Mouse (Mus musculus) forebrain, embryonic 10.5 days (tissue): ENCODE data around the gene Ccdc8. TPM values are rescaled to one million over a fixed set of nuclear protein-coding genes. Genes with fewer than 3 reads are reported as not detected.
A peak's percentile ranks its signal among the peaks of the same experiment; 100 is the strongest.
"Not testable (repeated sequence)": the region's sequence is repeated elsewhere in the genome, so short reads cannot be mapped to it uniquely, and the experiment has no call there.

Source experiments
- DNase-seq: peaks from one replicate; pipeline ENCODE4 v3.0.0-alpha.2; 2017; ENCODE audit warnings: low spot score; ENCODE audit errors: extremely low spot score
- H3K27ac ChIP-seq: fragments of 300-500 bp; sonication (generic); 2 replicates; pipeline ENCODE4 v1.5.1; 2016; ENCODE audit warnings: mild to moderate bottlenecking
- H3K27me3 ChIP-seq: fragments of 300-500 bp; sonication (generic); 2 replicates; pipeline ENCODE4 v1.6.1; 2016; ENCODE audit warnings: mild to moderate bottlenecking; ENCODE audit not compliant: poor library complexity, severe bottlenecking
- H3K36me3 ChIP-seq: fragments of 300-500 bp; sonication (generic); replicated peaks from 2 replicates; pipeline ENCODE4 v1.6.1; 2016; ENCODE audit warnings: mild to moderate bottlenecking, moderate library complexity
- H3K4me1 ChIP-seq: fragments of 300-500 bp; sonication (generic); 2 replicates; pipeline ENCODE4 v1.6.1; 2016
- H3K4me3 ChIP-seq: fragments of 300-500 bp; sonication (generic); 2 replicates; pipeline ENCODE4 v1.5.1; 2016; ENCODE audit warnings: mild to moderate bottlenecking, moderate library complexity
- H3K9me3 ChIP-seq: fragments of 300-500 bp; sonication (generic); 2 replicates; pipeline ENCODE4 v1.6.1; 2016; ENCODE audit warnings: mild to moderate bottlenecking, moderate library complexity
- WGBS: fragments of 180-500 bp; shearing (Covaris S2); methylation state at CpG from one replicate; pipeline ENCODE4 v1.1.7; 2016; 5-methylcytosine and 5-hydroxymethylcytosine counted together
- polyA plus RNA-seq: library from polyadenylated mRNA; unstranded; fragments of >200 nt; fragmentation: Nextera tagmentation; extraction: Ambion mirVana; gene quantifications from 2 replicates; pipeline ENCODE4 v1.2.1, GENCODE M21; 2016

Gene Ccdc8
- polyA plus RNA-seq, 1 experiment from 2014 or later = 8.9 TPM

DNA sequence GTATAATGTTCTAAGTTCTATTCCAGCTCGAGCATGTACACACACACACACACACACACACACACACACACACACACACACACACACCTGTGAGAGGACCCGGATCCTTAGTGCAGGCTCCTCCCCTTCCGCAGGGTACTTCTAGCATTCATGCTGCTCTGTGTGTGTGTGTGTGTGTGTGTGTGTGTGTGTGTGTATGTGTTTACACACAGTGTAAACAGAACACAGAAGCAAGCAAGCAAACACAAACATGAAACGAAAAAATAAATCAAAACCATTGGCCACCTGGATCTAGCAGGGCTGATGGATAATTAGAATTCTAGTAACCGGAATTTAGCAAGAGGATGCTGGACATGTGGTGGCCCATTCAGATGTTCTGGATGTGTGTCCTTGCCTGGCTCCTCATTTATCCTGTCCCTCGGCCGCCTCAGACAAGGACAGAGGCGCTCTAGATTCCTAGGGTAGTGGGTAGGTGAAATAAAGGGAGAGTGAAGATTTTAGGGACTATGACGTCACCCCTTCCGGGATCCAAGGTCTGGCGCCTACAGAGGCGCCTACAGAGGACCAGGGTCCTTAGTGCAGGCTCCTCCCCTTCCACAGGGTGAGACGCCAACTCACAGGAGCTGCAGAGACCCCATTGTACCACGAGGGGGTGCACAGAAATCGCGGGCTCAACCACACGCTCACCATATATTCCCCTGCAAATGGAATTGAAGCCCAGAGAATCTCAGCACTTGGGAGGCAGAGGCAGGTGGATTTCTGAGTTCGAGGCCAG is 41.5 kb upstream of the Ccdc8 start:
- peaks cover 41% of the 10 kb centered on the region for H3K4me1 ChIP-seq
- H3K36me3 ChIP-seq = no peaks in the 10 kb centered on the region
- H3K27me3 ChIP-seq = peaks cover 49% of the 10 kb centered on the region
- WGBS = 32% methylated on average over 18 of the region's 18 CpGs
- no peak overlapping the region for H3K4me3 ChIP-seq
- DNase-seq = peak; percentile 80
- H3K27ac ChIP-seq = no peak overlapping the region
- H3K9me3 ChIP-seq = no peaks in the 10 kb centered on the region

DNA sequence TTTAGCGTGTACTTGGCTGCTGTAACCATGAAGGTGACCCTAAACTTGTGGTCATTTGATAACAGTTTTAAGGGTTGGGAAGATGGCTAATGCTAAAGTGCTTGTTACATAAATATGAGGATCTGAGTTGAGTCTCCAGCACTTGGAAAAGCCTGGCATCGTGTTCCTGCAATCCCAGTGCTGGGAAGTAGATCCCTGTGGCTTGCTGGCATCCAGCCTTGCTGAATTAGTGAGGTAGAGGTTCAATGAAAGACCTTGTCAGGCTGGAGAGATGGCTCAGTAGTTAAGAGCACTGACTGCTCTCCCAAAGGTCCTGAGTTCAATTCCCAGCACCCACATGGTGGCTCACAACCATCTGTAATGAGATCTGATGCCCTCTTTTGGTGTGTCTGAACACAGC is 38.7 kb upstream of the Ccdc8 start:
- not testable (repeated sequence) for H3K4me3 ChIP-seq, H3K27ac ChIP-seq, H3K36me3 ChIP-seq, H3K9me3 ChIP-seq, DNase-seq
- Histone ChIP-seq H3K27me3 (peaks cover 22% of the 10 kb centered on the region), H3K4me1 (peaks cover 31% of the 10 kb centered on the region)
- WGBS = 68% methylated on average over 2 of the region's 2 CpGs

- H3K27ac ChIP-seq = no peak overlapping the region
- H3K4me3 ChIP-seq = no peak overlapping the region
- no peak for DNase-seq
- 88% methylated on average over 4 of the region's 4 CpGs for WGBS
- peaks cover 9% of the 10 kb centered on the region for H3K27me3 ChIP-seq
- H3K36me3 ChIP-seq = no peaks in the 10 kb centered on the region
- peaks cover 36% of the 10 kb centered on the region for H3K4me1 ChIP-seq
- H3K9me3 ChIP-seq = no peaks in the 10 kb centered on the region
Measured at GRCm38 (mm10) chr7:16955712-16956111, 36.8 kb upstream of the Ccdc8 start.

DNA sequence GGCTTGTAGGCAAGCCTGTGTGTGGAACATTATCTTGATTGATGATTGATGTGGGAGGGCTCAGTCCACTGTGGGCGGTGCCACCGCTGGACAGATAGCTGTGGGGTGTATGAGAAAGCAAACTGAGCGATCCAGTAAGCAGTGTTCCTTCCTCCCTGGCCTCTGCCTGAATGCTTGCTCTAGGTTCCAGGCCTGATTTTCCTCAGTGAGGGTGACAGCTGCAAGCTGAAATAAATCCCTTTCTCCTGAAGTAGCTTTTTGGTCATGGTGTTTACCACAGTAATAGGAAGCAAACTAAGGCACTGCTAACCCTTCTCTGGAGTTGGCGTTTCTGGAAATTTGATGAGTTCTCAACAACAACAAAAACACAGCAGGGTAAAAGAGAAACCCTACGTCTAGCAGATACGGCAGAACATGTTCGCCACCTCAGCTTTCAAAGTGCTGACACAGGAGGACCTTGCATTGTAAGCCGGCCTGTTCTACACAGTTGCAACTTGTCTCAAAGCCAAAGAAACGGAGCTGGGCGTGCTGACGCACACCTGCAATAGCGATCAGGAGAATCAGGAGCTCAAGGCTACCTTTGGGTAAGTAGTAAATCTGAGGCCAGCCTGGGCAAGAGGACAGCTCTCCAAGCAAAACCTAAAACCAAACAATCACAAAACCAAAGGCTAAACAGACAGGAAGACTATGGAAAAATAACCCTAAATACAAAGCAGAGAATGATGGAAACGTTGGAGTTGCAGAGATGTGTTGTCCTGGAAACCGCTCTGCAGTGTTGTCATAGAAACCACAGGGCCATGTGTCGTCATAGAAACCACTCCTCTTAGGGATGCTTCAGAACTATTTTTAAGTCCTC is 35.9 kb upstream of the Ccdc8 start:
- DNase-seq = no peak
- H3K9me3 ChIP-seq = no peaks in the 10 kb centered on the region
- WGBS = 76% methylated on average over 15 of the region's 15 CpGs
- H3K27me3 ChIP-seq = peaks cover 10% of the 10 kb centered on the region
- no peak overlapping the region for H3K4me3 ChIP-seq
- no peaks in the 10 kb centered on the region; the same call in 1 of the 2 replicates for H3K36me3 ChIP-seq
- no peak overlapping the region for H3K27ac ChIP-seq
- peaks cover 34% of the 10 kb centered on the region for H3K4me1 ChIP-seq

DNA sequence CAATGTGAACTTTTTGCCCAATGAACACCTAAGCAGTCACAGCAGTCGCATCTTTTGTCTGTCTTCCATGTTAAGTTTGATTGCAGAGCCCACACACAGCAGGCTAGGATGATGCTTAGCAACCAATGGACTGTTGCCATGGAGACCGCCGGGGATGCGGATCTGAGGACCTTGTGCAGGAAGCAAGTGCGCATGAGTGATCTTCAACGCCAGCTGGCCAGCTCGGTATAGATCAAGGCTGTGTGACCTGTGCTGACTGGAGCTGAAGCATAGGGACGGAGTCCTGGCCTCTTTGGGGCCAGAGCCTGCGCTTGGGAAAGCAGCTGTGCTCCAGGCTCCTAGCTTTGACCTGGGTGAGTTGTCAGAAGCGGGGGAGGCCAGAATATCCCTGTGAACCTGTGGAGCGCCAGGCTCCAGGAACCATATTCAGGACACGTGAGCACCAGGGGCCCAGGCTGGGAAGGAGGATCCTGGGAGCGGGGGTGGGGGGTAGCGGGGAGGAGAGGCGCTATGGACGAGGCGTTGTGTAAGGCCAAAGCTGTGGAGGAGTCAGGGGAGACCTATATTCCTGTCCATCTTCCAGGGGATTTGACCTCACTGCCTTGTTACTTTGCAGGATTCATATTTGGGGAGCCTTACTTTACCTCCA is 32.8 kb upstream of the Ccdc8 start, which contains the start of gene Pnmal1:
TSS of gene Pnmal1 (plus strand) at position 141 of the 649 bp plus-strand sequence.
- WGBS = 19% methylated on average over 17 of the region's 17 CpGs
- Histone ChIP-seq H3K27me3 (peaks cover 10% of the 10 kb centered on the region), H3K27ac (peak within 1 kb of the TSS; percentile 88), H3K4me3 (peak within 1 kb of the TSS; percentile 50), H3K36me3 (peaks cover 3% of the 10 kb centered on the region; the same call in 1 of the 2 replicates), H3K4me1 (peaks cover 34% of the 10 kb centered on the region), H3K9me3 (no peaks in the 10 kb centered on the region)
- peak; percentile 96 for DNase-seq

GRCm38 (mm10) chr7:16961678-16962077 is 30.8 kb upstream of the Ccdc8 start:
- peaks cover 3% of the 10 kb centered on the region; the same call in 1 of the 2 replicates for H3K36me3 ChIP-seq
- H3K9me3 ChIP-seq = no peaks in the 10 kb centered on the region
- WGBS = 88% methylated on average over 5 of the region's 5 CpGs
- peak overlapping the region; percentile 88; the same call in 1 of the 2 replicates for H3K27ac ChIP-seq
- no peak overlapping the region for H3K4me3 ChIP-seq
- peaks cover 10% of the 10 kb centered on the region for H3K27me3 ChIP-seq
- peaks cover 30% of the 10 kb centered on the region for H3K4me1 ChIP-seq
- no peak for DNase-seq

DNA sequence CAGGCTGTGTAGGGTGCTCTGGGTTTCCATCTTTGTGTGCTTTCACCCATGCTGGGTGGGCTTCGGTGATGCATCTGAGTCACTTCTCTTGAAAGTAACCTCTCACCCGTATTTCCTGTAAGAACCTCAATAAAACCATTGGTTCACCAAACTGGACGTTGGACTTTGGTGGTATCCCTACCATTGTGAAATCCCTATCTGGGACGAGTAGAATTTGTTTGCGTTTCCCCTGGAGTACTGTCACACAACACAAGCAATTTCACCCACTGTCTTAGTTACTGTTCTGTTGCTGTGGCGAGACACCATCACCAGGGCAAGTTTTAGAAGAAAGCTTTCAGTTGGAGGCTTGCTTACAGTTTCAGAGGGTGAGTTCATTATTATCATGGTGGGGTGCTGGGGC is 24.1 kb upstream of the Ccdc8 start:
- Histone ChIP-seq H3K27ac (no peak overlapping the region), H3K4me1 (peaks cover 3% of the 10 kb centered on the region; the same call in 1 of the 2 replicates), H3K36me3 (no peaks in the 10 kb centered on the region), H3K27me3 (no peaks in the 10 kb centered on the region), H3K4me3 (no peak overlapping the region), H3K9me3 (peaks cover 8% of the 10 kb centered on the region; the same call in 1 of the 2 replicates)
- 93% methylated on average over 6 of the region's 6 CpGs for WGBS
- DNase-seq = no peak

- Histone ChIP-seq H3K9me3 (peaks cover 8% of the 10 kb centered on the region; the same call in 1 of the 2 replicates), H3K27ac (no peak overlapping the region), H3K4me3 (no peak overlapping the region), H3K4me1 (peaks cover 3% of the 10 kb centered on the region; the same call in 1 of the 2 replicates), H3K36me3 (no peaks in the 10 kb centered on the region), H3K27me3 (no peaks in the 10 kb centered on the region)
- no peak for DNase-seq
- WGBS = 89% methylated on average over 3 of the region's 3 CpGs
Measured at GRCm38 (mm10) chr7:16971160-16971559, 21.3 kb upstream of the Ccdc8 start.

DNA sequence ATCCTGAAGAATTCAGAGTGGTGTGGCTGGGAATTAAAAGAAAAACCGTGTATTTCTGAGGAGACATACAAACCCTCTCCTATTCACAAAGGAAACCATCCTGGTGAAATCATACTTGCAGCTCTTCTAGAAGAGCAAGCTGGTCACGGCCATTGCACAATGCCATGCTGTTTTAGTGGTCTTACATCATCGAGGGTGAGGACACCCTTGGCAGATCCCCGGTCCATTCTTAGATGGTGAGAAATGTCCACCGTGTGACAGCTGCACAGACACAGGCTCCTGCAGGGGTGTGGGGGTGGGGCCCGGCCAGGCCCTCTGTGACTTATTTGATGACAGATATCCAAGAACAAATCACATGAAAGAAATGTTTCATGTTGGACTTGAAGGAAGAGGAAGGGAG is 18.5 kb upstream of the Ccdc8 start:
- Histone ChIP-seq H3K27me3 (no peaks in the 10 kb centered on the region), H3K9me3 (peaks cover 8% of the 10 kb centered on the region; the same call in 1 of the 2 replicates), H3K36me3 (no peaks in the 10 kb centered on the region), H3K27ac (no peak overlapping the region), H3K4me1 (peaks cover 3% of the 10 kb centered on the region; the same call in 1 of the 2 replicates), H3K4me3 (no peak overlapping the region)
- DNase-seq = no peak
- 82% methylated on average over 6 of the region's 6 CpGs for WGBS

DNA sequence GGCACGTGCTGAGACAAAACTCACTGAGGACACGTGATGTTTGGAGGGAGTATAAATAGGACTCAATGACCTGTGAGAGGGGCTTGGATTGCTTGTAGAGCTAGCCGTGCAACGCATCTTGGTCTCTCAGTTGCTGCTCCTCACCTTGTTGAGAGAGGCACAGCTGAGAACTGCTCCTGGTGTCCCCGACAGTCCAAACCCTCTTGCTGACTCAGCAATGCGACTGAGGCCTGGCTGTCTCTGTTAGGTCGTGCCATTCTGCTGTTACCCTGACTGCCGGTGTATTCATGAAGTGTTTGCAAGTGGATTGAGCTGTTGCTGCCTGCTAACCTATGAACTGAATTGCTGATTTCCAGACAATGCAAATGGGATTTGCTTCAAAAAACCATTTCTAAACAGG is 16.2 kb upstream of the Ccdc8 start:
- Histone ChIP-seq H3K9me3 (no peaks in the 10 kb centered on the region), H3K4me3 (no peak overlapping the region), H3K36me3 (no peaks in the 10 kb centered on the region), H3K4me1 (peaks cover 18% of the 10 kb centered on the region), H3K27ac (no peak overlapping the region), H3K27me3 (no peaks in the 10 kb centered on the region)
- no peak for DNase-seq
- WGBS = 71% methylated on average over 8 of the region's 8 CpGs

DNA sequence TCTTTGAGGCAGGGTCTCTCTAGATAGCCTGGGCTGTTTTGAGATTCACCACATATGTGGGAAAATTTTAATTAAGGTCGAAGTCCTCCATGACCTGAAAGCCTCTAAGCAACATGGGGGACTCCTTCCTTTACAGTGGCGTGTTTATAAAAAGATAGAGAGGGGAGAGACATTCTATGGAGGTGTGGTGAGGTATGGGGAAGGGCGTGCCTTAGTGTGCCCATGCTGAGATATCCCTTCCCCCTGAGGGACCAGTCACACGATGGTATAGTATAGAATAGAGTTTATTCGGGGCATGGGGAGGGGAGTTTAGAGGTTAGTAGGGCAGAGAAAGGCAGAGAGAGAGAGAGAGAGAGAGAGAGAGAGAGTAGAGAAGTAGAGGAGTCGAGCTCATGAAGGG is 14.3 kb upstream of the Ccdc8 start:
- WGBS = 76% methylated on average over 6 of the region's 6 CpGs

GRCm38 (mm10) chr7:16978593-16978992 is 13.9 kb upstream of the Ccdc8 start:
- Histone ChIP-seq H3K27me3 (no peaks in the 10 kb centered on the region), H3K36me3 (no peaks in the 10 kb centered on the region), H3K4me3 (no peak overlapping the region), H3K9me3 (no peaks in the 10 kb centered on the region), H3K27ac (no peak overlapping the region), H3K4me1 (peaks cover 35% of the 10 kb centered on the region)
- DNase-seq = no peak
- WGBS = 94% methylated on average over 3 of the region's 3 CpGs

More for the DNA sequence above, 14.3 kb upstream of the Ccdc8 start:
- no peaks in the 10 kb centered on the region for H3K36me3 ChIP-seq
- H3K4me1 ChIP-seq = peaks cover 31% of the 10 kb centered on the region
- H3K27me3 ChIP-seq = no peaks in the 10 kb centered on the region
- DNase-seq = no peak
- no peaks in the 10 kb centered on the region for H3K9me3 ChIP-seq
- no peak overlapping the region for H3K27ac ChIP-seq
- H3K4me3 ChIP-seq = no peak overlapping the region
